Mouse (Mus musculus) CH12.LX (cell line): ENCODE measurements at regions not wholly inside any gene's neighbourhood (a gene's known extent, or its start where the extent isn't known, plus 50 kb on each side); places are given as distances from the start of the nearest gene placed in this dataset.

Experiments
- E2F4 ChIP-seq: IDR thresholded peaks from 2 replicates; pipeline ENCODE4 v1.6.1; 2011; ENCODE audit warnings: low read depth, low read length, improper control_type of control experiment; ENCODE audit not compliant: insufficient replicate concordance
- EP300 ChIP-seq: IDR thresholded peaks from 2 replicates; pipeline ENCODE4 v1.6.1; 2011; ENCODE audit warnings: low read length, improper control_type of control experiment
- ETS1 ChIP-seq: conservative IDR thresholded peaks from 2 replicates; pipeline ENCODE4 v1.6.1; 2012; ENCODE audit warnings: low read depth, mild to moderate bottlenecking, inconsistent platforms, low read length, improper control_type of control experiment, moderate library complexity
- GABPA ChIP-seq: IDR thresholded peaks from 2 replicates; pipeline ENCODE4 v1.6.1; 2012; ENCODE audit warnings: low read depth, low read length, improper control_type of control experiment, inconsistent platforms; ENCODE audit not compliant: insufficient replicate concordance
- HCFC1 ChIP-seq: IDR thresholded peaks from 2 replicates; pipeline ENCODE4 v1.6.1; 2012; ENCODE audit warnings: low read depth, mild to moderate bottlenecking, inconsistent platforms, low read length, improper control_type of control experiment
- POLR2A ChIP-seq: IDR thresholded peaks from 2 replicates; pipeline ENCODE4 v1.6.1; 2011; ENCODE audit warnings: low read depth, mild to moderate bottlenecking, improper control_type of control experiment, low read length
- RAD21 ChIP-seq: IDR thresholded peaks from 2 replicates; pipeline ENCODE4 v1.6.1; 2011; ENCODE audit warnings: low read depth, mild to moderate bottlenecking, low read length, improper control_type of control experiment, moderate library complexity
- TBP ChIP-seq: conservative IDR thresholded peaks from 2 replicates; pipeline ENCODE4 v1.6.1; 2011; ENCODE audit warnings: low read depth, low read length, improper control_type of control experiment
- UBTF ChIP-seq: IDR thresholded peaks from 2 replicates; pipeline ENCODE4 v1.6.1; 2012; ENCODE audit warnings: low read depth, mild to moderate bottlenecking, inconsistent platforms, low read length, improper control_type of control experiment, moderate library complexity
- USF1 ChIP-seq: IDR thresholded peaks from 2 replicates; pipeline ENCODE4 v1.6.1; 2014; ENCODE audit warnings: low read depth, mild to moderate bottlenecking, inconsistent platforms, low read length, improper control_type of control experiment

GRCm38 (mm10) chr10:97035371-97035786 is 418.6 kb downstream of the Btg1 start:
- no peak for TF ChIP-seq E2F4
- TF ChIP-seq UBTF = no peak
- TF ChIP-seq EP300 = no peak
- TF ChIP-seq ETS1 = no peak
- no peak for TF ChIP-seq POLR2A
- no peak for TF ChIP-seq USF1
- TF ChIP-seq TBP = no peak
- TF ChIP-seq RAD21 = no peak
- TF ChIP-seq GABPA = no peak
- TF ChIP-seq HCFC1 = no peak
